Mouse (Mus musculus): ENCODE results near the gene Fggy.

Fggy gene

DNA sequence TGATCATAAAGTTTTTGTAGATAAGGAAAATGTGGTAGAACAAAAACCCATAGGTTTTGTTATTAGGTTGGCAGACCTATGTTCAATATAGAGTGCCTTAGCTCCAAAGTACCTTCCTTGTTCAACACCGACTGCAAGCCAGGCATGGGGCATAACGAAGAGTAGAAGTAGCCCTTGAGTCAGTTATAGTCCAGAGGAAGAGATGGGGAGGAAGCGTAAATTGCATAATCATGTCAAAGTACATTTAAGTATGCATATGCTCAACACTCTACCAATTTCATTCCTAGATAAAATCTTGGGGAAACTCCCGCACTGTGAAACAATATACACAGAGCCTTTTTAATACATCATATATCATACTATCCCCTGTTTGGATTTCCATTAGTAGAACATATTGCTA, 221.2 kb downstream of the Fggy start:
- DNase-seq (ENCODE audit: low spot score in 2 of 2), result no peak

DNA sequence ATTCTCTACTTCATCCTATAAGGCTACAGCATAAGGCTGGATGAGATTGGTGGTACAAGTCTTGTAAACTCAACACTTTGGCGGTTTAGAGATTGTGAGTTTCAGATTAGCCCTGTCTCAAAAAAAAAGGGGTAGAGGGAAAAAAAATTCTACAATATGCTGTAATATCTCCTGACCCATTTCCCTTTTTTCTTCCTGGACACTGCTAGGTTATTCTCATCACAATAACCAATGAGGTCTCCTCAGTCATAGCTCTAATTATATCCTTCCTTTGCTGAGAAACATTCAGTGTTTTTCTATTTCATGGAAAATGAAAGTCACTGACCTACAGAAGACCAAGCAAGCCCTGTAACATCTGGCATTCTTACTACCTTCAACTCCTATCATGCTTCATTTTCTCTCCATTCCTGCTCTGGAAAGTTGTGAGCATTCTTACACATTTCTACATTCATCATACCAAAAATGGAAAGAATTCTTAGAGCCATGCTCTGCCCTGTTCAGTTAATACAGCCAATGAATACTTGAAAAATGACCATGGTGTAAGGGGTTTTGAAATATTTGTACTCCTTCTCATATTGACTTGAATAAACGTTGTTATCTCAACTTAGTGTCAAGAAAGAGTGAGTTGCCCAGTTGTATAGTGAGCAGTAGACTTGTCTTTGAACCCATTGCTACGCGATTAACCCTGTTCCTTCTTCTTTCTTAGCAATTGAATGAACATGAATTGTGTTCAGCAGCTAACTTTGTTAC, 227.0 kb downstream of the Fggy start:
- no peak for DNase-seq (ENCODE audit: low spot score in 2 of 2)

DNA sequence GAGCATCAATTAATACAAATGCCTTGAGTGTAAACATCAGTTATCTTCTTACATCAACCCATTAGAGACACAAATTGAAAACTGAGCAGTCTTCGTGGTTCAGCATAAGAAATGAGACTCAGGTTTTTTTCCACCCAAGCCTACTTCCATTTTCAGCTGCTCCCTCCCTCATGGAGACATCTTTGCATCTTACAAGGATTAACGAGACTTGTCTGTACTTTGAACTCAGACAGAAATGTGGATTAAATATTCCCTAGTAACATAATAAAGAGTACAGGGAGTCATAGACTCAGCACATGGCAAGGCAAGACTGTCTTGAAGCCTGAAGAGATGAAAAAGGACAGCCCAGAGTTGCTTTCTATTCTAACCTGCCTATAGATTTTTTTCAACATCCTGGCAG, 230.3 kb downstream of the Fggy start:
- DNase-seq (ENCODE audit: low spot score in 2 of 2), result no peak

DNA sequence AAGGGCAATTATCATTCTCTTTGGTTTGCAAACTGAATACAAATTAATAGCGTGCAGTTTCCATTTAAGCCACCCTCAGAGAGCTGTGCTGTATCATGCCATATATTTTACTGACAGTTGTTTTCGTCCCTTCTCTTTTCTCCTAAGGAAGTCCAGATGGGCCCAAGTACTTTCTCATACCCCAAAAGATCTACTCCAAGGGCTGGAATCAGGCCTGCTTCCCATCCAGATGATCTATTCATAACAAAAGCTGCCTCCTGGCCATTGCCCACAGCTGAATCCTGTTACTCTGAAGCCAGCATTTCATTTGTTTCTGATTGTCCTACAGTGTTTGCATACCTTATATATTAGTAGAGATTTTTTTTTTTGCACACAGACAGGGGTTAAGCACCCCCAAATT, 231.6 kb downstream of the Fggy start:
- no peak for DNase-seq (ENCODE audit: low spot score in 2 of 2)

DNA sequence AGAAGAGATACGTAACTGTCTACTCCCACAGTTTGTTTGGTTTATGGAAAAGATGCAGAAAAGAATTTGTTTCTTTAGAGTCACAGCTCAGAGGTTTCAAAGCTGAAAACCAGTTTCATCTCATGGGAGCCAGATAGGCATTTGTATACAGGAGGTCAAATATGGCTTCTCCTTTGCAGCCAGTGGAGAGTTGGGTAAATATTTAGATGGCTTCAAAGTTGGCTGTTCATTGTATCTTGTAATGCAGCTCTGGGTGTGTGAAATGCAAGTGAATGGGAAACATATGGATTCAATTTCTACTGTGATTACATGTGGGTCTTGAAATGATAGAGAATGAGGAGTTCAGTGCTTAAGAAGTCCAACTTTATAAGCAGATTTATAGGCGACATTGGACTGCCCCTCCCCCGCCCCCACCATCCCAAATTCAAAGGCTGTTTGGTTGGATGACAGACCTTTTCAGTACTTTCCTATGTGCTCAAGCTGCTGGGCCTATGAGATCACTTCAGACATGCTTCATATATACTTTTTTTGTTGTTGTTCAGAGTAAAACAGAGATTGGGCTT, 234.7 kb downstream of the Fggy start:
- no peak for DNase-seq (ENCODE audit: low spot score in 2 of 2)

DNA sequence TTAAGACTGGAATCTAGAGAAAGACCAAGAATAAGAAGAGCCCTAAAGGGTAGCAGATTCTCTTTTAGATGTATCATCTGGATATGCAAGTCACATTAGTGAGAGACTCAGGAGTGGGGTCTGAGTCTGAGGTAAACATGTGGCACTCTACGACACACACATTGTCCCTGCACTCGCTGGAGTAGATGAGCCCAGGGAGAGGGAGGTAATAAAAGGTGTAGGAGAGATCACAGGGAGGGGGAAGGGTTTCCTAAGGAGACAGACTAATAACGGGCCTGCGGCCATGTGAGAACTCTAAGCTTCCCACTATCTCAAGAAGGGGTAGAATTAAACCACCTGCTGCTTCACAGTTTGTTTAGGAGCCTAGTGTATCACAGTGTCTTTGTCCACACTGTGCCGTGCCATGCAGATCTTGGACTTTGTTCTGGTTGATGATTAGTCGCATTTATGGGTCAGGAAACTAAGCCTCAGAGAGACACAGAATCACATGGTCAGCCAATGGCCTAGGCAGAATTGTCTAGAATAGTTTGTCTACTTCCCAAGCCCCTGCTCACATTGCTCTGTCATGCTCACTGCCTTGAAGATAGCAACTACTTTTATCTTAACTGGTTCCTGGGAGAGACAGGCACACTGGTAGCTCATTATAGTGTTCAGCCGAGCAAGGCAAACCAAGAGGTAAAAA, 236.5 kb downstream of the Fggy start:
- no peak for DNase-seq (ENCODE audit: low spot score in 2 of 2)

DNA sequence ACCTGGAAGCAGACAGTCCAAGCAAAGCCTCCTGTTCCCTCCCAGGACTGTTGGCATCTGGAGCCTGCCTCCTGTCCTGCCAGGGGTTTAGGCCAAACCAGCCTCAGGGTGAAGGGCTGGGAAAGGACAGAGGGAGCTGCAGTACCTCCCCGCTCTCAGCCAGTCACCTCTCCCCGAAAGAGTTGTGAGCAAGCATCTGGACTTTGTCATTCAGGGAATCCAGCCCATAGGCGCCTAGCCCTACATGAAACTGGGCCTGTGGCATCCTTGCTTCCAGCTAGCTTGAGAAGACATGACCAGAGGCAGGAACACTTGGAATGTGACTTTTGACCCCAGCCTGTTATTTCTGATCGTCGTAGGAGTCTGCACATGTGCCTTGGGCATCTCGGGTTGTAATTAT, 237.3 kb downstream of the Fggy start:
- no peak for DNase-seq (ENCODE audit: low spot score in 2 of 2)

DNA sequence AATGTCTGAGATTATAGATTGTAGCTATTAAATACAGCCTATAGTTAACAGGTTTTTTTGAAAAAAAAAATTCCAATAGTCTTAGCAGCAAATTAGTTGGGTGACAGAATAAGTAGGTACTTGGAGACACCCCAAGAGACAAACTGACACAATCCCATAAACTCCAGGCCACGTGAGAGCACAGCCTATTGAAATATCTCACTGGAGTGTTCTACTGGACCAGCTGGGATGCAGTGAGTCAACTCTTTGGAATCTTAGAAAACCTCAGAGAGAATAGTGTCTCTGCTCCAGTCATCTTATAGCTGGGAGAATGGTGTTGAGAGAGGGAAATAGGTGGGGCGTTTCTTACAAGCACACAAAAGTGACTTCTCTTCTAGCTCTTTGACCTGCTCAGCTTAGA, 238.0 kb downstream of the Fggy start:
- DNase-seq (ENCODE audit: low spot score in 2 of 2), result no peak

DNA sequence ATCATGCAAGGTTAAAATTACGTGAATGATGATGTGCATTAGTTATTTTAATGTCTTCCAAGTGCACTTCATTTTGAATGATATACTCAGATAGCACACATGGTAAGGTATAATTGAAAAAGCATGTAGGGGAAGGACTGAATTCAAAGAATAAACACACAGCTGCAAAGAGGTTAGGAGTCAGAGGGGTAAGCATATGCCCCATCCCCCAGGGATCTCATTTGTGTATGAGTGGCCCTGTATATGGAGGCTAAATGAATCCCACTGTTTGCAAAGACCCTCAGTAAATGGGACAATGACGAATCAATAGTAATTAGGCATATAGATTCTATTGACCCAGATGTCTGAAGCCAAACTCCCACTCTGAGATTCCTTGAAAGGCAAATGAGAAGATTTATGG, 262.3 kb downstream of the Fggy start:
- DNase-seq (ENCODE audit: low spot score in 2 of 2), result no peak

DNA sequence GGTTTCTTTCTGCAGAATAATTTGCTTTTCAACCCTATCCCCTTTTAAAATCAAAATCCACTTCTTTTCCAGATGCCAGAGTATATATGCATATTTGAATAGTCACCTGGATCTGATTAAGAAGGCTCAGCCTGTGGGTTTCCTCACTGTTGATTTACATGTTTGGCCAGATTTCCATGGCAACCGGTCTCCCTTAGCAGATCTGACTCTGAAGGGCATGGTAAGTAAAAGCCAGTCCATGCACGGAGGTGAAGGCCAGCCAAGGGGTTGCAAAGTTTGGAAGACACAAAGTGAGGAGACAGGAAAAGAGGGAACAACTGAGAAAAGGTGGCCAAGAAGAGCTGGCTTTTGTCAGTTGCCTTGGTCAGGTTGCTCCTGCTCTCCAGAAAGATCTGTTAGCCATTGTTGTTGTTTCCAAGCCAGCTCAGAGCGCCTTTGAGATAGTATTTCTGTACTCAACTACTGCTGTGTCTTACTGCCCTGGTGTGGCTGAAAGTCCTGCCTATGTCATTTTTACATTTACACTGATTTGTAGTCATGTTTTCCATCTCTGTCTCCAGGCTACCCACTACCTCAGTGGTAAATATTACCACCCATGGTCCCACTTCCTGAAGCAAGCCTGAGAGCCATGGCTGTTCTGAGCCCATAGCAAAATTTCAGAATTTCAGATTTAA, 264.7 kb downstream of the Fggy start:
- no peak for DNase-seq (ENCODE audit: low spot score in 2 of 2)

DNA sequence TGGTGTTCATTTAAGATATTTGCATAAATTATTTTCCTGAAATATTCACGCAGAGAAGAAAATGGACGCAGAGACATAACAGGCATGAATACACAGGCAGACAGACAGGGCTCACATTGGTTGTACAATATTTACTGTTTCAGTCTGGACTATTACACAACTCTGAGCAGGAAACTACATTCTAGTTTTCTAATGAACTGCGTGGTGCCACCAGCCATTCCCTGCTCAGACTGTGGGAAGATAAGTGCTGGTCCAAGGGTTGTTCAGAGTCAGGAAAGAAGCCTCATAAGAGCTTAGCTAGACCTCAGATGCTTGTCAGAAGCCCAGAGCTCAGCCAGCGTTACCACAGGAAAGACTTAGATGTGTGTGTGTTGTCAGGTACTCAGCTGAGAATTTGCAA, 270.9 kb downstream of the Fggy start:
- DNase-seq (ENCODE audit: low spot score in 2 of 2), result no peak

DNA sequence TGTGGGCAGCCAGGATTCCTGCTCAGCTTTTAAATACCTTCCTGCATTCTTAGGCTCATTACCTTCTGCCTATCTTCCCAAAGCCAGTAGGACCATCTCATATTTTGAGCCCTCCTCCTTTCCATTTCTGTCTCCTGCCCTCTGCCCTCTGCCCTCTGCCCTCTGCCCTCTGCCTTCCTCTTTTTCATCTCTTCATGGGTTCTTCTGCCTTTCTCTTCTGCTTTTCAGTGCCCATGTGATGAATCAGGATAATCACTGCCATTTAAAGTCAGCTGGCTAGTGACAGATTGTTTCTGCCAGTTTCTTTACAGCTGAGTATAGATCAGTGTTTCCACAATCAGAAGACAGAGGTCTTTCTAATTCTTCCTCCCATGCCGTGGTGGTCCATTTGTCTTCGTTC, 273.0 kb downstream of the Fggy start:
- DNase-seq (ENCODE audit: low spot score in 2 of 2), result no peak

DNA sequence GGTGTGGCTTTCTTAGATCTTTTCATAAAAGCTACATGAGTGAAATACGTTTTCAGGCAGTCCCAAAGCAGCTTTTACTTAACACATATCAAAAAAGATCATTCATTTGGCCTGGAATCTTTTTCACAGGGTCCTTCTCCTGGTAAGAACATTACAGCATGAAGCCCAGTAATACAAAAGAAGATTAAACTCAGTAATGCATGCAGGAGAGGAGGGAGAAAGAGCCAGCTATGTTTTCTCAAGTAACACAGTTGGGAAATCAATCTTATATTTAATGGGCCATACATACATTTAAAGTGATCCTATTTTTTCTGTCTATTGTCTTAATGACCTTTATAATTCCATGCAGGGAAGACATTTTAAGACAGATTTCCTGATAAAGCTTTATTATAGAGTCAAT, 282.6 kb downstream of the Fggy start:
- no peak for DNase-seq (ENCODE audit: low spot score in 2 of 2)

DNA sequence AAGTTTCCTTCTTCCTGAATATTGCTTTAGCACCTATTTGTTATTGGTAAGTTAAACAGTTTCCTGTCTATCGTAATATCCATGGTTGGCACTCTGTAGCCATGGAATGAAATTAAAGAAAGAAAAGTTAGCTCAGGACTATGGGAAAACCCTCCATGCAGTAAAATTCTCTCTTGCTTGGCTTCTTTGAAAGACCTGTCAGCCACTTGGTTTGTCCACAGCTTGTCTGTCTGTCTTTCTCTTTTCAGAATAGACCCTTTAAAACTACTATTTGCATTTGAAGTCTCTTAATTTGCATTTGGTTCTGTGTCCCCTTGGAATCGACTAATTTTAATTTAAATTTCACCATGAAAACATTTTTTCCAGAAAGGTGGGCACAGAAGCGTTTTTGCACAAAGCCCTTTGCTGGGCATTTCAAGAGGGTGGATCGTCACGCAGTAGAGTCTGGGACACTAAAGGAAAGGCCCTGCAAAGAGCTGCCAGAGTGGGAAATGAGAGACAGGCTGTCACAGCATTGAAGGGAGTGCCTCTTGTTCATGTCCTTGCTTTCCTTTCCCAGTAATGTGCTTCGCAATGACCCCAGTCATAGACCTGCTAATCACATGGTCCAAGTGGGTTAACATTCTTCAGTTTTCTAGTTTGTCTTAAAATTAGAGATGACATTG, 283.2 kb downstream of the Fggy start:
- DNase-seq (ENCODE audit: low spot score in 2 of 2), result no peak

DNA sequence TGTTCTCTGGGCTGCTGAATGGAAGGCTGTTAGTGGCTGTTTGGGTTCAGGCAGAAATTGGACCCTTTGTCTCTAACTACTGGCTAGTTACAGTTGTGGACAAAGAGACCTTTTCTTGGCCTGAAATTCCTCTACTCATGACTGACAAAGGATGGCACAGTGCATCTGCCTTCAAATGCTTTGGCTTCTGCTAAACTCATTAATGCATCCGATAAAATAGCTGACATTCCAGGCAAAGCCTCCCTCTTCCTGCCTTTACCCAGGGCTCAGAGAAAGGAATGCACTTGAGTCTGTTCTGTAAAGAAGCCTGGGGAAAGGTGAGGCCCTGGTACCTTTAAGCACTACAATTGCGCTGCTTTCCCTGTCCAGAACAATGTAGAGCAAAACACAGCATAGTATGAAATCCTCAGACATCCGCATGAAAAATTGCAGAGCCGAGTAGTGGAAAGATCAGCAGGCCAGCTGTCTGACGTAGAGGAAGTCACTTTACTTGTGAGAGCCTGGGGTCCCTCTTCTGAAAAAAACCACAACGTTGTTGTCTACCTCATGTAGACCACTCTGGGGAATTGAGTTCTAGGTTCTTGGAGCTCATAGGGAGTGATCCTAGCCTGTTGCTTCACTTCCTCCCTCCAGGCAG, 288.8 kb downstream of the Fggy start:
- no peak for DNase-seq (ENCODE audit: low spot score in 2 of 2)

DNA sequence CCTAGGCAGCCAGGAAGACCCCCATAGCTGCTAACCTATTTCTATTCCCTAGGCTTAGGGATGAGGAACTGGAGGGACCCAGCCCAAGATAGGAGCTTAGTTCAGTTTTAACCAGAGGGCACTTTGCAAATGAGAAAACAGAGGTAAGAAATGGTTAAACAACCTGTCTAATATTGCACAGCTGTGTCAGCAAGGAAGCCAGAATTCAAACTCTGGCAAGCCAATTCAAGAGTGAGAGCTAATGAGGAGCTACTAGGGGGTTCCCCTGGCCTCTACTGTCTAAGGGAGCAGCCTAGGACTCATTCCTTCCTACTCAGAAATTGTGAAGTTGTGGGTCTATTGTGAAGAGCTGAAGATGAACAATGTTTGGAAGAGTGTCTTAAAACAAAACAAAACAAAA, 289.9 kb downstream of the Fggy start:
- DNase-seq (ENCODE audit: low spot score in 2 of 2), result no peak

DNA sequence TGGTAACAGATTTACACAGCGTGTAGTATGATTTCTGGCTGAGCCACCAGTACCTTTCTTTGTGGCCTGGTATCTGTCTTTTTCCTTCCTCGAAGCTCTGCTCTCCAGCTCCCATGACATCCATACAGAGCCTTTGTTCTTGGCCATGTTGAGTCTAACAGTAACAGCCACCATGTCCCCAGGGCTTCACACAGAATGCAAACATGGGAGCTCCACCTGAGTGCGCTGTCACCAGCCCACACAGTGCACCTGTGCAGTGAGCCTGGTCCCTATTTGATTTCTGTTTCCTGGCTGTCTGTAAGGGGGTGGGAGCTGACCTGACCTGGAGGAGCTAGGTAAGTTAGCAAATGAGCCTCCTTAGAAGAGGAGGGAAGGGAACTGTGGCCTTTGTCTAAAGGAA, 290.4 kb downstream of the Fggy start:
- no peak for DNase-seq (ENCODE audit: low spot score in 2 of 2)

DNA sequence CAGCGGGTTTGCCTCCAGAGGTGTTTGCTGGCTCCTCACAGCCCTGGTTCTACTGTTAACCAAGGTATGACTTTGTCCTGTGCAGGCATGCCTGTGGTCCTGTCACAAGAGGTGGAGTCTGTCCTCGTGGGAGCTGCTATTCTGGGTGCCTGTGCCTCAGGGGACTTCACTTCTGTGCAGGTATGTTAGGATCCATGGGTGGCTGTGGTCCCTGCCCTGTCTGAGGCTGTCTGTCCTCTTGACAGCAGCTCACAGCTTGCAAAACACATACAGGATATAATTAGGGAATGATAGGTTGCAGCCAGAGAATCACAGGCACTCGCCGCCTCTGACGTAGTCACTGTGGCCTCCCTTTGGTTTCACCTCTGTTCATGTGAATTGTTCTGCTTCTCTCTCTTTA, 292.2 kb downstream of the Fggy start:
- DNase-seq (ENCODE audit: low spot score in 2 of 2), result no peak

DNA sequence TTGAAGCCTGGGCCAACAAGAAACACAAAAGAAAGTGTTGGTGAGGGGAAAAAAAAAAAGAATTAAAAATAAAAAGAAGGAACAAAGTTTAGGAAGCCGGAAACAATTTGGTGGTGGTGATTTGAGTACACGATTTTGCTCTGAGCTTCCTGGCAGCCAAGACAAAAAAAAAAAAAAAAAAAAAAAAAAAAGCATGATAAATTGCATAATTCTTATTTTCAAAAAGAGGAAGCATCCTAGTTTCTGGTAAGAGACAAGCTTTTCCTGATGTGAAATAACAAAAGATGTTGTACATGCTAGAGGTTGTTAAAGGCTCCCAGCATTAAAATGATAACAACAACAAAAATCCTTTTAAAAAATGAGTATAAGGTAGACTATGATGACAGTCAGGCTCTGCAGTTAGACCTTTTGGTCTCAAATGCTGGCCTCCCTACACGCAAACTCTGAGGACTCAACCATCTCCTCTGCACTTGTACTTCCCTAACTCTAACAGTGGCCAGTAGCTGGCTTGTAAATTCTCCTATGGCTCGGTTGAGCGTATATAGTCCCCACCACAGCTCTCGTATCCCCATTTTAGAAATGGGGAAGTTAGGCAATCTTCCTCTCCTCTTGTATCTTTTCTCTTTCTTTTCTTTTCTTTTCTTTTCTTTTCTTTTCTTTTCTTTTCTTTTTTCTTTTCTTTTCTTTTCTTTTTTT, 292.9 kb downstream of the Fggy start:
- DNase-seq (ENCODE audit: low spot score in 2 of 2), result no peak

DNA sequence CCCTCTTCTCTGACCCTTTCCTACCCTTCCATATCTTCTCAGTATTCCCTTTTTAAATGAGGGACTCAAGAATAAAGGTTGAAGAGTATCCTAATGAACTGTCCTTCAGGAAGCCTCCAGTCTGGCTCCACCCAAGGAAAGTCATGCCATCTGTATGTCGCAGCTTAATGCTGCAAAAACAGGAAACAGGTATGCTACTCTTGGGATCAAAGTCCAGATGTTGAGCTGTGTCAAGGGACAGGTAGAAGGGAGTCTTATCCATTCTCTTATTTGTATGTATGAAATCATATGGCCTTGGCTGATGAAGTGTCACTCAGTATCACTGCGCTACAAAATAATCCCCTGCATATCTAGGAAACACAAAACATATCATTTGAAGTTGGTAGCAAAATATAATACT, 294.9 kb downstream of the Fggy start:
- DNase-seq (ENCODE audit: low spot score in 2 of 2), result no peak

DNA sequence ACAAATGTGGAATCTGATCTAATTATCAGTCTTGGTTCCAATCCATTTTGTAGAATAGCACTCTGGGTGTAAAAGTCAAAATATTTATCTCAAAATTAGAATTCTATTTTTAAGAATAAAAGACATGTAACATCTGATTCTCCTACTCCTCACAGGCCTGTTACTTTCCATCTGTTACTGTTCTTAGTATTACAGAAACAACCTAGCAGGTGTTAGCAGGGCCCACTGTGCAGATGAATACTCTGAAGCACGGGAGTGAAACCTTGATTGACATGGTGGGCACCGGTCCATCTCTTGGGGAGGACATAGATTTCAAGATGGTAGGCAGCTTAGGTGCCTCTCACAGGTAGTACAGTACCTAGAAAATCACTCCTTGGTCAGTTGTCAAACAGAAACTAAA, 298.7 kb downstream of the Fggy start:
- DNase-seq (ENCODE audit: low spot score in 2 of 2), result no peak

Measured in cerebellum, postnatal 4 days (tissue).